Mouse (Mus musculus) stomach, embryonic 14.5 days (tissue): ENCODE measurements around the gene Ncor2. TPM values are rescaled to one million over a fixed set of nuclear protein-coding genes. Genes with fewer than 3 reads are reported as not detected.

Source experiments
- ATAC-seq: fragments of 200-750 bp; cut with Nextera tagmentation; 2 replicates; pipeline ENCODE4 v1.8.0; 2017; ENCODE audit warnings: low read depth, moderate TSS enrichment; ENCODE audit not compliant: insufficient number of reproducible peaks, insufficient read depth, low FRiP score
- H3K27ac ChIP-seq: fragments of 300-500 bp; sonication (generic); 2 replicates; pipeline ENCODE4 v1.5.1; 2014; ENCODE audit warnings: mild to moderate bottlenecking, low read length, moderate library complexity, mixed read lengths
- H3K27me3 ChIP-seq: fragments of 300-500 bp; sonication (generic); 2 replicates; pipeline ENCODE4 v1.6.1; 2014; ENCODE audit warnings: low read length, control low read depth, mixed read lengths; ENCODE audit not compliant: control insufficient read depth, insufficient read depth
- H3K36me3 ChIP-seq: fragments of 300-500 bp; sonication (generic); 2 replicates; pipeline ENCODE4 v1.6.1; 2014; ENCODE audit warnings: mild to moderate bottlenecking, control low read depth, low read length, moderate library complexity, mixed read lengths; ENCODE audit not compliant: control insufficient read depth, insufficient read depth
- H3K4me1 ChIP-seq: fragments of 300-500 bp; sonication (generic); 2 replicates; pipeline ENCODE4 v1.6.1; 2014; ENCODE audit warnings: low read length, control low read depth, mixed read lengths; ENCODE audit not compliant: control insufficient read depth, insufficient read depth
- H3K4me2 ChIP-seq: fragments of 300-500 bp; sonication (generic); replicated peaks from 2 replicates; pipeline ENCODE4 v1.6.1; 2014; ENCODE audit warnings: low read depth, low read length, control low read depth
- H3K4me3 ChIP-seq: fragments of 300-500 bp; sonication (generic); 2 replicates; pipeline ENCODE4 v1.5.1; 2014; ENCODE audit warnings: low read depth, low read length, control low read depth
- H3K9ac ChIP-seq: fragments of 300-500 bp; sonication (generic); replicated peaks from 2 replicates; pipeline ENCODE4 v1.6.1; 2014; ENCODE audit warnings: low read depth, mild to moderate bottlenecking, control low read depth, low read length, moderate library complexity, mixed read lengths
- H3K9me3 ChIP-seq: fragments of 300-500 bp; sonication (generic); 2 replicates; pipeline ENCODE4 v1.6.1; 2016; ENCODE audit warnings: low read depth, low read length, control low read depth; ENCODE audit not compliant: control insufficient read depth
- WGBS: fragments of 180-500 bp; shearing (Covaris S2); extraction: QIAGEN DNeasy Blood & Tissue Kit; methylation state at CpG from one replicate; pipeline ENCODE4 v1.1.7; 2014; 5-methylcytosine and 5-hydroxymethylcytosine counted together
- polyA plus RNA-seq: library from polyadenylated mRNA; unstranded; fragments of >200 nt; fragmentation: Nextera tagmentation; extraction: Ambion mirVana; gene quantifications from 2 replicates; pipeline ENCODE4 v1.2.1, GENCODE M21; 2014

Ncor2 gene
- polyA plus RNA-seq, 1 experiment from 2014 or later: 32.7 TPM

DNA sequence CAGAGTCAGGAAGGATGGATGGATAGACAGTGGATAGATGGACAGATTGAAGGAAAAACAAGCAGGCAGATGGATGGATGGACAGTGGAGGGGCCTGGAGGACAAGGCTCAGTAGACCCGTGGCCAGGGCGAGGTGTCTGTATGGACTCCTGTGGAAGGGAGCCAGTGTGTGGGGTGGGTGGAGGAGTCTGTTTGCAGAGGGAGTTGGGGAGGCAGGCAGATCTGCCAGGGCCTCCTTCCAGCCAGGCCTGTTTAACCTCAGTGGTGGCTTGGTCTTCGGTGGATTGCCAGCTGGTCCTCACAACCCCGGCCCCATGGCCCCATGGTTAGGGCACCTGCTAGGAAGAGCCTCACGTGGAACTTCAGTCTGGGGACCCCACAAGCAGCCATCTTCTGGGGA, 172.1 kb downstream of the Ncor2 start:
- Histone ChIP-seq H3K9me3 (no peaks in the 10 kb centered on the region), H3K27ac (no peak overlapping the region), H3K4me2 (no peak overlapping the region), H3K4me1 (peaks cover 28% of the 10 kb centered on the region), H3K4me3 (no peak overlapping the region), H3K36me3 (peaks cover 3% of the 10 kb centered on the region), H3K9ac (no peak overlapping the region), H3K27me3 (no peaks in the 10 kb centered on the region)
- ATAC-seq: no peak
- 62% methylated on average over 5 of the region's 5 CpGs for WGBS

- Histone ChIP-seq H3K4me2 (no peak overlapping the region), H3K27me3 (no peaks in the 10 kb centered on the region), H3K4me3 (no peak overlapping the region), H3K9me3 (no peaks in the 10 kb centered on the region), H3K9ac (no peak overlapping the region), H3K4me1 (peaks cover 28% of the 10 kb centered on the region), H3K27ac (no peak overlapping the region; the same call in 1 of the 2 replicates), H3K36me3 (peaks cover under 1% of the 10 kb centered on the region; the same call in 1 of the 2 replicates)
- no peak; the same call in 1 of the 2 replicates for ATAC-seq
- 44% methylated on average over 9 of the region's 9 CpGs for WGBS
Measured at GRCm38 (mm10) chr5:125005871-125006652, 173.0 kb downstream of the Ncor2 start.

DNA sequence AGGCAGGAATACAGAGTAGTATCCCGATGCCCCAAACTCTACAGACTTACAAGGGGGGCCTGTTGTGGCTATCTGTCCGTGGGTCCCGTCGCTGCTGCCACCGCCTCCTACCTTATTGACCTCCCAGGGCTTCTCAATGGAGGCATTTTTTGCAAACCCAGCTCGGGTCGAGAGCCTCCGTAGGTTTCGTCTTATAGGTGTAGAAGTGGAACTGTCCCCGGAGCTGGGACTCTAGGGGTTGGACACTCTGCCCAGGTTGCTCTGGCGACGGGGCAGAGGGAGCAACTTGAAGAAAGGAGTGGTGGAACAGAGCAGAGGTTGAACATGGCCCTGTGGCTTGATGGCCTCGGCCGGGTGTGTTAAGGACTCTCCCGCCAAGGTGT, 175.2 kb downstream of the Ncor2 start:
- H3K9ac ChIP-seq: peak overlapping the region; percentile 33; the same call in 1 of the 2 replicates
- peak overlapping the region; percentile 37 for H3K4me3 ChIP-seq
- no peak for ATAC-seq
- no peaks in the 10 kb centered on the region for H3K27me3 ChIP-seq
- no peak overlapping the region for H3K27ac ChIP-seq
- peaks cover 28% of the 10 kb centered on the region for H3K4me1 ChIP-seq
- no peaks in the 10 kb centered on the region for H3K36me3 ChIP-seq
- H3K4me2 ChIP-seq: peak overlapping the region; percentile 69
- 10% methylated on average over 15 of the region's 15 CpGs for WGBS
- H3K9me3 ChIP-seq: no peaks in the 10 kb centered on the region

DNA sequence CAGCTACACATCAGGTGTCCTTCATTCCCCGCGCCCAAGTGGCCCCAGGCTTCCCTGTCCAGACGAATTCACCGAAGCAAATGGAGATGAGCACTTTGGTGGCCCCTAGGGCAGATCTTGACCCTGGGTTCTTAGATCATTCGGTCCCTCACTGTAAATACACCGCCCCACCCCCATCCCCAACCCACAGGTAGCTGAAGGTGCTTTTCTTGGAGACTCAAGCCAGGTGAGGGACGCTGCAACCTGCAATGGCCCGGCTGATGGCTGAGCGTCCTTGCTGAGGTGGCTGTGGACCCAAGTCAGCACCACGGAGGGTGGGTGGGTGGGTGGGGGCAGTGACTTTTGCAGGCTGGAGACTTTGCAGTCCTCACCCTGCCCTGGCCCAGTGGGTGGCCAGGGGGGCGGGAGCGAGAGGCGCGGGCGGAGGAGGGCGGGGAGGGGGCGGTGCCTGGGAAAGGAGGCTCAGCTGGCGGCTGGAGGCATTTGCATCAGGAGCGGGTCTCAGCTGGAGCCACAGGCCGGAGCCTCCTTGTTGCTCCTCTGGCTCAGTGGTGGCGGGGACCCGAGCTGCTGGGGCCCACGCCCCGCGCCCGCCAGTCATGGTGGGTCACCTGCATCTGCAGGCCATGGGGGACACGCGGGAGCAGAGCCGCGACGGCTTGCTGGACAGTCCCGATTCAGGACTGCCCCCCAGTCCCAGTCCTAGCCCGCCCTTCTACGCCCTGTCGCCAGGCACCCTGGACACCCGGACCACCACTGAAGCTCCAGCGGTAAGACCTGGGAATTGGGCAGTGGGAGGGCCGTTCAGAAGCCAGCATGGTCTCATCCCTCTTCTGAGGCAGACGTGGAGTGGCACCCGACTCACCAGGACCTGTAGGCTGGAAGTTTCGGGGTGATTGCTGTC, 175.8 kb downstream of the Ncor2 start, which contains the start of gene Rflna:
TSS of gene Rflna (plus strand) at position 253 of the 904 bp plus-strand sequence.
- peak; percentile 76 for ATAC-seq
- H3K9me3 ChIP-seq: no peaks in the 10 kb centered on the region
- H3K9ac ChIP-seq: peak within 1 kb of the TSS; percentile 33; the same call in 1 of the 2 replicates
- no peaks in the 10 kb centered on the region for H3K27me3 ChIP-seq
- no peaks in the 10 kb centered on the region for H3K36me3 ChIP-seq
- H3K4me1 ChIP-seq: peaks cover 28% of the 10 kb centered on the region
- peak within 1 kb of the TSS; percentile 37 for H3K4me3 ChIP-seq
- 3% methylated on average over 40 of the region's 41 CpGs for WGBS
- H3K27ac ChIP-seq: no peak within 1 kb of the TSS
- H3K4me2 ChIP-seq: peak within 1 kb of the TSS; percentile 69

GRCm38 (mm10) chr5:125000756-125001250, 178.2 kb downstream of the Ncor2 start:
- Histone ChIP-seq H3K4me3 (no peak overlapping the region), H3K36me3 (no peaks in the 10 kb centered on the region), H3K27me3 (no peaks in the 10 kb centered on the region), H3K9ac (no peak overlapping the region), H3K27ac (no peak overlapping the region), H3K9me3 (no peaks in the 10 kb centered on the region), H3K4me2 (no peak overlapping the region), H3K4me1 (peaks cover 15% of the 10 kb centered on the region)
- WGBS: 68% methylated on average over 10 of the region's 10 CpGs
- no peak for ATAC-seq

DNA sequence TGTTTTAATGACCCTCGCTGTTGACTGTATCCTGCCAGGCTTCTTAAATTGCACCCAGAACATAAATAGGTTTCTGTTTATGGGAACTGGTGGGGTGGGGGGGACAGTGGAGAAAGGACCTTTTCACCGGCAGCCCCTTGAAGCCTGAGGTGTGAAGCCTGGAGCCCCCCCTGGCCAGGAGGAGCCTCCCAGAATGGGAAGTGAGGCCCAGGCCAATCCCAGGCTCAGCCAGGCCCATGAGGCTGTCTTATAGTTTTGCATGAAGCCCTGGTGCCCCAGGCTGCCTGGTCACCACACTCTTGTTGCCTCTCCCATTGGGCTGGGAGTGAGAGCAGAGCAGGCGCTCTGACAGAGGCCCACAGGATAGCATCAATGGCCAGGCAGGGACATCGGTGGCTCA, 181.1 kb downstream of the Ncor2 start:
- no peak overlapping the region for H3K27ac ChIP-seq
- H3K4me1 ChIP-seq: 0 out of 2 replicates have a peak, but pooled peaks cover 2% of the 10 kb centered on the region
- no peak overlapping the region for H3K9ac ChIP-seq
- no peak overlapping the region for H3K4me2 ChIP-seq
- H3K4me3 ChIP-seq: no peak overlapping the region
- H3K27me3 ChIP-seq: no peaks in the 10 kb centered on the region
- no peak for ATAC-seq
- H3K9me3 ChIP-seq: no peaks in the 10 kb centered on the region
- no peaks in the 10 kb centered on the region for H3K36me3 ChIP-seq
- WGBS: 81% methylated on average over 4 of the region's 4 CpGs

DNA sequence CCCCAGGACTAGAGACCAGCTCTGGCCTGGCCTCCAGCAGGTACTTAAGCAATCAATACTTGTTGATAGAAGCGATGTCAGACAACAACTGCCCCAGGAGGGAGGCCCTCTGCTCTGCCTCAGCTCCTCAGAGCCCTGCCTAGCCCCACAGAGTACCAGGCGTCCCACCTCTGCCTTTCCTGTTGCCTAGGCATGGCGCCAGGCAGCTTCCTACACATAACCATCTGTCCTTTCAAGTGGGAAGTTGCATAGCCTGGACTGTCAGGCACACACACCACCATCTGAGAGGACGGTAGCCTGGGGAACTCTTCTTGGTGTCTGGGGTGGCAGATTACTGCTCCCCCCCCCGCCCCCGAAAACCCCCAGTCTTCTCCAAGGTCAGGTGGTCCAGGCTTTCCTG, 182.2 kb downstream of the Ncor2 start:
- 67% methylated on average over 6 of the region's 6 CpGs for WGBS
- Histone ChIP-seq H3K9ac (no peak overlapping the region), H3K4me2 (no peak overlapping the region), H3K27ac (no peak overlapping the region), H3K4me3 (no peak overlapping the region), H3K4me1 (no peaks in the 10 kb centered on the region), H3K27me3 (no peaks in the 10 kb centered on the region), H3K36me3 (no peaks in the 10 kb centered on the region), H3K9me3 (no peaks in the 10 kb centered on the region)
- ATAC-seq: no peak

DNA sequence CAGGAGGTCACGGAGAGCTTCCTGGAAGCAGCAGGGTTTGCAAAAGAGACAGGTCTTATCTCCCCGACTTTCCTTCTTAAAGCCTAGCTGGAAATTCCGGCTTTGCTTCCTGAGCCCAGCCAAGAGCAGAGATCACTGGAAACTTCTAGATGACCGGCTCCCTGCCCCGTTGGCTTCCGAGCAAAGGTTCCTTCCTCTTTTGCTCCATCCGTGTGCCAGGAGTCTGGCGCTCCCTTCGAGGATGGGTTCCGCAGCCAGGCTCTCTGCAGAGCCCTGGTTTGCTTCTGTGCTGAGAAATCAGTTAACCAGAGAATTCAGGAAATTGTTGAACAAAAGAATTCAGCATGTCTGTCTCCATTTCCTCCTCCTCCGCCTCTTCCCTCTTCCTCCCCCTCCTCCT, 186.1 kb downstream of the Ncor2 start:
- H3K27ac ChIP-seq: no peak overlapping the region
- no peak overlapping the region for H3K4me2 ChIP-seq
- no peaks in the 10 kb centered on the region for H3K9me3 ChIP-seq
- no peaks in the 10 kb centered on the region for H3K36me3 ChIP-seq
- WGBS: 61% methylated on average over 11 of the region's 11 CpGs
- no peak overlapping the region for H3K4me3 ChIP-seq
- no peak for ATAC-seq
- no peaks in the 10 kb centered on the region for H3K27me3 ChIP-seq
- H3K4me1 ChIP-seq: no peaks in the 10 kb centered on the region
- no peak overlapping the region for H3K9ac ChIP-seq
